Mouse (Mus musculus) hindbrain, embryonic 13.5 days (tissue): ENCODE measurements around the gene Tmem117. TPM values are rescaled to one million over a fixed set of nuclear protein-coding genes. Genes with fewer than 3 reads are reported as not detected.

ENCODE experiments used
- ATAC-seq: fragments of 200-750 bp; cut with Nextera tagmentation; 2 replicates; pipeline ENCODE4 v1.8.0; 2017; ENCODE audit warnings: moderate TSS enrichment; ENCODE audit not compliant: low FRiP score
- H3K27ac ChIP-seq: fragments of 300-500 bp; sonication (generic); 2 replicates; pipeline ENCODE4 v1.5.1; 2015; ENCODE audit warnings: inconsistent platforms, mild to moderate bottlenecking, moderate library complexity
- H3K27me3 ChIP-seq: fragments of 300-500 bp; sonication (generic); 2 replicates; pipeline ENCODE4 v1.6.1; 2015; ENCODE audit warnings: mild to moderate bottlenecking, inconsistent platforms
- H3K36me3 ChIP-seq: fragments of 300-500 bp; sonication (generic); 2 replicates; pipeline ENCODE4 v1.6.1; 2015; ENCODE audit warnings: mild to moderate bottlenecking, inconsistent platforms
- H3K4me1 ChIP-seq: fragments of 300-500 bp; sonication (generic); replicated peaks from 2 replicates; pipeline ENCODE4 v1.6.1; 2015; ENCODE audit warnings: inconsistent platforms
- H3K4me2 ChIP-seq: fragments of 300-500 bp; sonication (generic); 2 replicates; pipeline ENCODE4 v1.6.1; 2015; ENCODE audit warnings: inconsistent platforms, mild to moderate bottlenecking, moderate library complexity
- H3K4me3 ChIP-seq: fragments of 300-500 bp; sonication (generic); 2 replicates; pipeline ENCODE4 v1.5.1; 2015; ENCODE audit warnings: mild to moderate bottlenecking, inconsistent platforms
- H3K9ac ChIP-seq: fragments of 300-500 bp; sonication (generic); 2 replicates; pipeline ENCODE4 v1.6.1; 2015; ENCODE audit warnings: mild to moderate bottlenecking, inconsistent platforms
- H3K9me3 ChIP-seq: fragments of 300-500 bp; sonication (generic); 2 replicates; pipeline ENCODE4 v1.6.1; 2016; ENCODE audit warnings: inconsistent platforms
- WGBS: fragments of 180-500 bp; shearing (Covaris S2); methylation state at CpG from one replicate; pipeline ENCODE4 v1.1.7; 2015; 5-methylcytosine and 5-hydroxymethylcytosine counted together
- polyA plus RNA-seq: library from polyadenylated mRNA; unstranded; fragments of >200 nt; fragmentation: Nextera tagmentation; extraction: Ambion mirVana; gene quantifications from 2 replicates; pipeline ENCODE4 v1.2.1, GENCODE M21; 2015

Gene Tmem117
- polyA plus RNA-seq, 1 experiment from 2014 or later, result 6.9 TPM

- Histone ChIP-seq H3K27ac (no peak overlapping the region), H3K4me3 (no peak overlapping the region), H3K9me3 (no peaks in the 10 kb centered on the region), H3K9ac (no peak overlapping the region), H3K4me2 (no peak overlapping the region), H3K4me1 (no peaks in the 10 kb centered on the region), H3K36me3 (no peaks in the 10 kb centered on the region), H3K27me3 (no peaks in the 10 kb centered on the region)
- 71% methylated on average over 3 of the region's 3 CpGs for WGBS
- ATAC-seq, result no peak
Observed at GRCm38 (mm10) chr15:94602441-94602840, 26.6 kb upstream of the Tmem117 start.

GRCm38 (mm10) chr15:94607768-94608167 is 21.3 kb upstream of the Tmem117 start:
- Histone ChIP-seq H3K9me3 (no peaks in the 10 kb centered on the region), H3K4me3 (no peak overlapping the region), H3K27ac (no peak overlapping the region), H3K4me1 (no peaks in the 10 kb centered on the region), H3K4me2 (no peak overlapping the region), H3K9ac (no peak overlapping the region), H3K36me3 (no peaks in the 10 kb centered on the region), H3K27me3 (no peaks in the 10 kb centered on the region)
- WGBS, result 94% methylated on average over 8 of the region's 8 CpGs
- ATAC-seq, result no peak

- Histone ChIP-seq H3K27me3 (no peaks in the 10 kb centered on the region), H3K4me1 (no peaks in the 10 kb centered on the region), H3K27ac (no peak overlapping the region), H3K9ac (no peak overlapping the region), H3K4me2 (no peak overlapping the region), H3K4me3 (no peak overlapping the region), H3K36me3 (no peaks in the 10 kb centered on the region), H3K9me3 (no peaks in the 10 kb centered on the region)
- ATAC-seq, result no peak
- 95% methylated on average over 11 of the region's 11 CpGs for WGBS
Observed at GRCm38 (mm10) chr15:94616036-94616435, 13.0 kb upstream of the Tmem117 start.

- no peak for ATAC-seq
- Histone ChIP-seq H3K9me3 (no peaks in the 10 kb centered on the region), H3K4me2 (no peak overlapping the region), H3K36me3 (no peaks in the 10 kb centered on the region), H3K27ac (no peak overlapping the region), H3K9ac (no peak overlapping the region), H3K27me3 (no peaks in the 10 kb centered on the region), H3K4me3 (no peak overlapping the region), H3K4me1 (no peaks in the 10 kb centered on the region)
Observed at GRCm38 (mm10) chr15:94620909-94621308, 8.1 kb upstream of the Tmem117 start.

DNA sequence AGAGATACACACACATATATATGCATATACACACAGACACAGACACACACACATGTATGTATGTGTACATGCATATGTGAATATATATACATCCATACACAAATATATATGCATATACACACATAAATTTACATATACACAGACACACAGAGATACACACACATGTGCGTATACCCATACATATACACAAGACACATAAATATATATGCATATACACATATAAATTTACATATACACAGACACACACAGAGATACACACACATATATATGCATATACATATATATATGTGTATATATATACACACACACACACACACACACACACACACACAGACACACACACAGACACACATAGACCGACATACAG is 586 bp upstream of the Tmem117 start:
- H3K27me3 ChIP-seq, result peaks cover 17% of the 10 kb centered on the region
- peak; percentile 36 for ATAC-seq
- peak overlapping the region; percentile 75 for H3K9ac ChIP-seq
- H3K9me3 ChIP-seq, result no peaks in the 10 kb centered on the region
- no peaks in the 10 kb centered on the region for H3K36me3 ChIP-seq
- no peak overlapping the region for H3K27ac ChIP-seq
- no peaks in the 10 kb centered on the region for H3K4me1 ChIP-seq
- 48% methylated on average over 2 of the region's 2 CpGs for WGBS
- H3K4me2 ChIP-seq, result peak overlapping the region; percentile 81
- H3K4me3 ChIP-seq, result peak overlapping the region; percentile 60

GRCm38 (mm10) chr15:94630553-94630952 is 1.5 kb downstream of the Tmem117 start:
- ATAC-seq, result no peak
- no peak overlapping the region for H3K9ac ChIP-seq
- peaks cover 17% of the 10 kb centered on the region for H3K27me3 ChIP-seq
- no peak overlapping the region for H3K4me3 ChIP-seq
- no peaks in the 10 kb centered on the region for H3K36me3 ChIP-seq
- H3K27ac ChIP-seq, result no peak overlapping the region
- H3K9me3 ChIP-seq, result no peaks in the 10 kb centered on the region
- WGBS, result 86% methylated on average over 4 of the region's 4 CpGs
- H3K4me1 ChIP-seq, result no peaks in the 10 kb centered on the region
- H3K4me2 ChIP-seq, result no peak overlapping the region

- no peaks in the 10 kb centered on the region for H3K9me3 ChIP-seq
- no peak overlapping the region for H3K27ac ChIP-seq
- no peaks in the 10 kb centered on the region for H3K36me3 ChIP-seq
- peaks cover 15% of the 10 kb centered on the region for H3K27me3 ChIP-seq
- H3K4me3 ChIP-seq, result no peak overlapping the region
- no peak for ATAC-seq
- H3K9ac ChIP-seq, result no peak overlapping the region
- no peak overlapping the region for H3K4me2 ChIP-seq
- WGBS, result 82% methylated on average over 11 of the region's 11 CpGs
- H3K4me1 ChIP-seq, result no peaks in the 10 kb centered on the region
Observed at GRCm38 (mm10) chr15:94634524-94634923, 5.5 kb downstream of the Tmem117 start.

DNA sequence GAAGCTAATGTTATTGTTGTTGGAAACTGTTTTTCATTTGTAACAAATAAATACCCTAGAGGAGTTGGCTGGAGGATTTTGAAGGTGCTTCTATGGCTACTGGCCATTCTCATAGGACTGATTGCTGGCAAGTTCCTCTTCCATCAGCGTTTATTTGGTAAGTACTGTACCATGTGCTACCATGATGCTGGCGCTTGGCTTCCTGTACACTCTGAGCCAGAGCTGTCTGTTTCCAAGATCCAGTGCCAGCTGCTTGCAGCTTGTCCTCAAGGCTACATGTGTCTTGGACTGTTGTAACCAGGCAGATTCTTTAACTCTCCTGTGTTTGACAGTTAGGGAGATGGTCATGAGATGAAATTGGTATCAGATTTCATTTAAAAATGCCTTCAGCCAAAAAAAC is 9.2 kb downstream of the Tmem117 start:
- H3K27me3 ChIP-seq, result no peaks in the 10 kb centered on the region
- no peak overlapping the region for H3K4me3 ChIP-seq
- ATAC-seq, result no peak
- no peak overlapping the region for H3K27ac ChIP-seq
- no peak overlapping the region for H3K4me2 ChIP-seq
- H3K4me1 ChIP-seq, result no peaks in the 10 kb centered on the region
- WGBS, result 97% methylated on average over 2 of the region's 2 CpGs
- H3K9ac ChIP-seq, result no peak overlapping the region
- H3K36me3 ChIP-seq, result no peaks in the 10 kb centered on the region
- H3K9me3 ChIP-seq, result no peaks in the 10 kb centered on the region

DNA sequence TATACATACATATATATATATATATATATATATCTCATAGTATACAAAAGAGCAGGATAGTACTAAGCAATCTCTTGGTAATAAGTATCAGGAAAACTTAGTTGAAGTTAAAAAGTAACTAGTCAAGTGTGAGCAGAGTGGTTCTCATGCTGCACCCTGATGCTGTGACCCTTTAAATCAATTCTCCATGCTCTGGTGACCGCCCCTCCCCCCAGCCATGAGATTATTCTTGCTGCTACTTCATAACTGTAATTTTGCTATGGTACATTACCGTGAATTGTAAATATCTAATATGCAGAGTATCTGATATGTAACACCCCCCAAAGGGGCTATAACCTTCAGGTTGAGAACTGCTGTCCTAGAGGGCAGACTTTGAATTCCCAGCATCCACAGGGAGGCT is 10.1 kb downstream of the Tmem117 start:
- 72% methylated on average over 2 of the region's 2 CpGs for WGBS
- no peak overlapping the region for H3K27ac ChIP-seq
- H3K9me3 ChIP-seq, result no peaks in the 10 kb centered on the region
- no peaks in the 10 kb centered on the region for H3K27me3 ChIP-seq
- no peak overlapping the region for H3K4me2 ChIP-seq
- H3K4me3 ChIP-seq, result no peak overlapping the region
- no peak overlapping the region for H3K9ac ChIP-seq
- no peaks in the 10 kb centered on the region for H3K4me1 ChIP-seq
- H3K36me3 ChIP-seq, result no peaks in the 10 kb centered on the region
- ATAC-seq, result no peak

- no peaks in the 10 kb centered on the region for H3K9me3 ChIP-seq
- no peaks in the 10 kb centered on the region for H3K36me3 ChIP-seq
- H3K27ac ChIP-seq, result no peak overlapping the region
- no peak overlapping the region for H3K4me2 ChIP-seq
- H3K27me3 ChIP-seq, result no peaks in the 10 kb centered on the region
- WGBS, result 41% methylated on average over 6 of the region's 6 CpGs
- no peak for ATAC-seq
- peaks cover 25% of the 10 kb centered on the region for H3K4me1 ChIP-seq
- H3K9ac ChIP-seq, result no peak overlapping the region
- H3K4me3 ChIP-seq, result no peak overlapping the region
Observed at GRCm38 (mm10) chr15:94646012-94646411, 17.0 kb downstream of the Tmem117 start.

- H3K9ac ChIP-seq, result no peak overlapping the region
- no peaks in the 10 kb centered on the region for H3K9me3 ChIP-seq
- no peaks in the 10 kb centered on the region for H3K27me3 ChIP-seq
- H3K4me1 ChIP-seq, result peaks cover 25% of the 10 kb centered on the region
- H3K36me3 ChIP-seq, result no peaks in the 10 kb centered on the region
- ATAC-seq, result no peak
- H3K27ac ChIP-seq, result no peak overlapping the region
- 67% methylated on average over 8 of the region's 8 CpGs for WGBS
- no peak overlapping the region for H3K4me3 ChIP-seq
- H3K4me2 ChIP-seq, result no peak overlapping the region
Observed at GRCm38 (mm10) chr15:94648430-94648829, 19.4 kb downstream of the Tmem117 start.

GRCm38 (mm10) chr15:94649071-94649765 is 20.2 kb downstream of the Tmem117 start:
- ATAC-seq, result no peak
- H3K27me3 ChIP-seq, result no peaks in the 10 kb centered on the region
- H3K36me3 ChIP-seq, result no peaks in the 10 kb centered on the region
- peak overlapping the region; percentile 37 for H3K27ac ChIP-seq
- peaks cover 25% of the 10 kb centered on the region for H3K4me1 ChIP-seq
- H3K9ac ChIP-seq, result no peak overlapping the region; the same call in 1 of the 2 replicates
- H3K4me3 ChIP-seq, result no peak overlapping the region
- H3K9me3 ChIP-seq, result no peaks in the 10 kb centered on the region
- H3K4me2 ChIP-seq, result no peak overlapping the region
- 48% methylated on average over 17 of the region's 17 CpGs for WGBS

- Histone ChIP-seq H3K4me2 (no peak overlapping the region), H3K9ac (no peak overlapping the region)
Observed at GRCm38 (mm10) chr15:94649766-94650120, 20.7 kb downstream of the Tmem117 start.

More at GRCm38 (mm10) chr15:94649766-94650120, 20.7 kb downstream of the Tmem117 start:
- no peak for ATAC-seq
- 43% methylated on average over 13 of the region's 13 CpGs for WGBS
- no peaks in the 10 kb centered on the region for H3K36me3 ChIP-seq
- H3K4me3 ChIP-seq, result no peak overlapping the region
- no peak overlapping the region for H3K27ac ChIP-seq
- no peaks in the 10 kb centered on the region for H3K9me3 ChIP-seq
- peaks cover 25% of the 10 kb centered on the region for H3K4me1 ChIP-seq
- no peaks in the 10 kb centered on the region for H3K27me3 ChIP-seq
